Mouse (Mus musculus) adrenal gland, postnatal 36 days (tissue): Measurements from ENCODE around the gene Gng8. TPM values are rescaled to one million over a fixed set of nuclear protein-coding genes. Genes with fewer than 3 reads are reported as not detected.

Experiments used
- DNase-seq, 2 experiments: peaks; one replicate each; pipeline ENCODE4 v3.0.0; 2021; ENCODE audit warnings: mixed read lengths in 1 of 2
- long read RNA-seq, 2 experiments: library from polyadenylated mRNA; stranded (forward); transcript quantifications; one replicate each; pipeline ENCODE4 v2.0.0; 2021; ENCODE audit warnings: borderline sequencing depth in 2 of 2
- total RNA-seq, 2 experiments: library from RNA; stranded (reverse); gene quantifications; 2 replicates each; pipeline ENCODE4 v1.2.3; 2021

The Gng8 gene
- under 1 TPM in 1 of 2 experiments, not detected in 1; 0.89 TPM for total RNA-seq
- long read RNA-seq, experiment 1 = 0 reads
- long read RNA-seq, experiment 2 = 0 reads

DNA sequence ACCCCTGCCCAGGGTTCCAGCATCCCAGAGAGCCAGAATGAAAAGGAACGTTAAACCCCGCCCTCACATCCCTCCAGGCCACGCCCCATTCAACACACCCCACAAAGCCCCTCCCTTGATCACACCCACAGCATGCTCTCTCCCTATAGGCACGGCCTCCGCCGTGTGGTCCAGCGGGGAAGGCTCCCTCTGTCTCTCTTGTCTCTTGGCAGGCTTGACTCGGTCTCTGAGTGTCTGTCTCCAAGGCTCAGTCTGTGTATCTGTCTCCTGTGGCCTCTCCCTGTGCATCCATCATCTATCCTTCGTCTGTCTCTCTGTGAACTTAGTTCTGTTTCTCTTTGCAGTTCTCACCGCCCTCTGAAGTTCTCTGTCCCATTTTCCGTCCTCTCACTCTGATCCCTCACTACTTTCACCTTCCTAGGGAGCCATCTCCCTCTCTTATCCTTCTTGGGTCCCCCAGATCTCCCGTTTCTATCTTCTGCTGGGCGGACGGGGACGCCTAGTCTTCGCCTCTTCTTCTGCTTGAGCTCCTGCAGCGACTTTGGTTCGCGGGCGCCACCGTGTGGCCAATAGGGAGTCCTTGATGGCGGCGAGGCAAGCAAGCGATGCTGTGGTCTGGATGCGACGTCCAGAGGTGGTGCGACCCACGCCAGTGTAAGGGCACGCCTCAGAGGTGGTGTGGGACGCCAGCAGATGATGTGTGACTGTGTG is at the start of gene Gng8:
Gene Gng8, plus strand, starts transcription at position 146 of the 711 bp plus-strand sequence.
- peak; percentile 88 to 90 for DNase-seq

DNA sequence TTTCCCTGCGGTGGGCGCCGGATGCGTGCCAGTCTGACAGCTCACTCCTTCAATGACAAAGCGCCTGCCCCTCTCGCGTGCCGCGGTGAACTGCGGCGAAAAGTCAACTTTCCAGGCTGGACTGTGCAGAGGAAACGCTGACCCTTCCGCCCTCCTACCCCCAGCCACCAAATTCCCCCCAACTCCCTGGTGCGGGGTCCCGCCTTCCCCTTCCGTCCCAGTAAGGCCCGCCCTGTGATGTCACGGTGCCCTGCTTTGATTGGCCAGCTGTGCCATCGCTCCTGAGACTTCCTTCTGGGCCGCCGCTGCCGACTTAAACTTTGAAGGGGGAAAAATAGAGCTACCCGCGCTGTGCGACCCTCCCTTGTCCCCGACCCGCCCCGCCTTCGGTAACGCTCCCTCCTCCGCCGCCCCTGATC is 48.9 kb upstream of the Gng8 start, which contains the start of gene Prkd2:
Gene Prkd2, plus strand, starts transcription at position 258 of the 419 bp plus-strand sequence.
- peak; percentile 93 to 95 for DNase-seq

DNA sequence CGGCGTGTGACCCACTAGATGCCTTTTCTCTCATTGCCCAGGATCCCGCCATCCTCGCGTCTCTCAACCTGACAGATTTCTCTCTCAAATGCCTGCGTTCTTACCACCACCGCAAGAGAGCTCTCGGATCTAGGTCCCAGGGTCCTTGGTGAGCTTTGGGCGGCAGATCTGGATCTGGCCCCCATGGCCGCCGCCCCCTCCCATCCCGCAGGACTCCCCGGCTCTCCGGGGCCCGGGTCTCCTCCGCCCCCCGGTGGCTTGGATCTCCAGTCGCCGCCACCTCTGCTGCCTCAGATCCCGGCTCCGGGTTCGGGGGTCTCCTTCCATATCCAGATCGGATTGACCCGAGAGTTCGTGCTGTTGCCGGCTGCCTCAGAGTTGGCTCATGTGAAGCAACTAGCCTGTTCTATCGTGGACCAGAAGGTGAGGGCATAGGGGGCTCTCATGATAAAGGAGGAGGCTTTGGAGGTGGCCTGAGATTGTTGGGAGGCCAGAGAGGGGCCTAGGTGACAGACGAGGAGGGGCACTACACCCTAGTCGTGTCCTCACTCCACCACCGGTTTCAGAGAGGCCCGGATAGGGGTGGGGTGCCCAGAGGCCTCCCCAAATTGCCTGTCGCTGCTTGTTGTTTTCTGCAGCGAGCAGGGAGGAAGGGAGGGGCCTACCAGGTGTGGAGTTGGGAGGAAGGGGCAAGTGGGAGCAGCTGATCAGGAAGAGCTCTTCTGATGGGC is 48.0 kb upstream of the Gng8 start:
- DNase-seq = peak; percentile 36 to 43

DNA sequence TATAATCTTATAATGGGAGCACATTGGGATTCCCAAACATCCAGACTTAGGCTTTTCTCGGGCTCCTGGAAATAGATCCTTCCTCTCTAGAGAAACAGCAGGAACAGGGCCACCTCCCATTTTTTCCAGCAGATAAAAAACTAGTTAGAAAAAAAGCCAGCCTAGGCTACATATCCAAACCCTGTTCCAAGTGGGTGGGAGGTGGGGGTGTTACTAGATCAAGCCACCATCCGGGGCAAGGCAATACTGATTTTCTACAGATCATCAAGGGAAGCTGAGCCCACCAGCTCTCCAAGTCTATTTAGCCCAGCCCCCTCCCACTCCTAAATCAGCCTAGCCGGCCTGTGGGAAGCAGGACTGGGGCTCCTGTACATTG is 46.9 kb upstream of the Gng8 start:
- DNase-seq = no peak

DNA sequence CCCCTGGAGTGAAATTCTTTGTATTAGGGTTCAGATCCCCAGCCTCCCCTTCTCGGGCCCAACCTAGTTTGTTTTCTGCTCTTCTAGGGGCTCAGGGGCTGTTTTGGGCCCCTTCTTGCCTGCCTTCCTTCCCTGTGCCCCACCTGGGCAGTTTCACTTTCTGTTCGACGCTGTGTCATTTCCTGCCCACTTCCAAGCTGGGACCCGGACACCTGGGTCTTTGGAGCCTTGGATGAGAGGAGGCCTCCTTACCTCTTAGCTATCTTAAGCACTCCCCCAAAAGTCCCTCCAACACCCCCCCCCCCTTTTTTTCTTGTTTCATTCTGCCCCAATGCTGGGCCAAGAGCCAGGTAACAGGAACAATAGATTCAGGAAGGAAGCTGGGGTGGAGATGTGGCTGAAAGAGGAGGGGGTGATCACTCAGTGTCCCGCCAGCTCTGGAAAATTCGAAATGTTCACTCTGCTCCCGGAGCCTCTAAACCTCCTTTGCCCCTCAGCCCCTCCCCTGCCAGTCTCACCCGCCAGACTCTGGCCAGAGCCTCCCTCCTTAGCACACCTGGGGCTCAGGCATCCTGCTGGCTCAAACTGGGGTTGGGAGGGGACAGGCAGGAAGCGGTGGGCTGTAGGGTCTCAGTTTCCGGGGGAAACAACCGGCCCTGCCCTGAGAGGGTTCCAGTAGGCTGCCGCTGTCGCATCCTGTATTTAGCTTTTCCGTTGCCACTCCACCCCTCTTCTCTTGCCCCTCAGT is 46.3 kb upstream of the Gng8 start:
- peak; percentile 31 to 40 for DNase-seq

DNA sequence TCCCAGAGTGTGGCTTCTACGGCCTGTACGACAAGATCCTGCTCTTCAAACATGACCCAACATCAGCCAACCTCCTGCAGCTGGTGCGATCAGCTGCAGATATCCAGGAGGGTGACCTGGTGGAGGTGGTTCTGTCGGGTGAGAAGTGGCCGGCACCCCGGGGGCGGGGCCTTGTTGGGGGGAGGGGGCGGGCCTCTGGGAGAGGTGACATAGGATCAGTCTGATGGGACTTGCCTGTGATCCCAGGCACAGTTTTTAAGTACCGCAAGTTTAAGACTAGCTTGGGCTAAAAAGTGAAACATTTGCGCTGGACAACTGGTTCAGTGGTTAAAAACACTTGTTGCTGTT is 45.8 kb upstream of the Gng8 start:
- no peak for DNase-seq

DNA sequence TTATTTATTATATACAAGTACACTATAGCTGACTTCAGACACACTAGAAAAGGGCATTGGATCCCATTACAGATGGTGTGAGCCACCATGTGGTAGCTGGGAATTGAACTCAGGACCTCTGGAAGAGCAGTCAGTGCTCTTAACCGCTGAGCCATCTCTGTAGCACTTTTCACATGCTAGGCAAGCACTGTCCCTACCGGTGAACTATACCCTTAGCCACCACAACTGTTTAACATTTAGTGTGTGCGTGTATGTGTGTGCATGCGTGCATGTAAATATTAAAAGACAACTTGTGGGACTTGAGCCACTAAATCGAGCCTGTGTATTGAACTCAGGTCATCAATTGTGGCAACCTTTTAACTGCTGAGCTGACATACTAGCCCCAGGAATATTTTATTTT is 44.8 kb upstream of the Gng8 start:
- DNase-seq = no peak

DNA sequence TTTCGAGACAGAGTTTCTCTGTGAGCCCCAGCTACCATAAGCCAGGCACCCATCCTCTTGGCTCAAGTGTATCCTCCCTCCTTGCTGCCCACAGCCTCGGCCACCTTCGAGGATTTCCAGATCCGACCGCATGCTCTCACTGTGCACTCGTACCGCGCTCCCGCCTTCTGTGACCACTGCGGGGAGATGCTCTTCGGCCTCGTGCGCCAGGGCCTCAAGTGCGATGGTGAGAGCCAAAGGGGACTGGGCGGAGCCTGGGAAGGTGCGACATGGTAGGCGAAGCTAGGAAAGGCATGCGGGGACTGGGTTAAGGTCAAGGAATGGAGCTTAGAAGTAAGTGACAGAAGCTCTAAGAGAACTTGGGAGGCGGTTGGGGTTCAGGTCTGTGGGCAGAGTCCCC is 44.1 kb upstream of the Gng8 start:
- no peak for DNase-seq

DNA sequence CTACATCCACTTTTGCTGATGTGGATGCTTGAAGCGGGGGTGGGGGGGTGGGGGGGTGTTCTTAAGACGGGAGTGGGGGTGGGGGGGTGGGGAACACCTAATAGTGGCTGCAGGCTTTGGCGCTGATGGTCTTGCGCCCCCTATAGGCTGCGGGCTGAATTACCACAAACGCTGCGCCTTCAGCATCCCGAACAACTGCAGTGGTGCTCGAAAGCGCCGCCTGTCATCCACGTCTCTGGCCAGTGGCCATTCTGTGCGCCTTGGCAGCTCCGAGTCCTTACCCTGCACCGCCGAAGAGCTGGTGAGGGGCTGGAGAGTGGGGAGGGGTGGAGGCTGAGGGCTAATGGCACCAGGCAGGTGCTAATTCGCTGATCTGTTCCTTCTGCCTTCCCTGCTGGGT is 43.0 kb upstream of the Gng8 start:
- peak; percentile 41 to 71 for DNase-seq

DNA sequence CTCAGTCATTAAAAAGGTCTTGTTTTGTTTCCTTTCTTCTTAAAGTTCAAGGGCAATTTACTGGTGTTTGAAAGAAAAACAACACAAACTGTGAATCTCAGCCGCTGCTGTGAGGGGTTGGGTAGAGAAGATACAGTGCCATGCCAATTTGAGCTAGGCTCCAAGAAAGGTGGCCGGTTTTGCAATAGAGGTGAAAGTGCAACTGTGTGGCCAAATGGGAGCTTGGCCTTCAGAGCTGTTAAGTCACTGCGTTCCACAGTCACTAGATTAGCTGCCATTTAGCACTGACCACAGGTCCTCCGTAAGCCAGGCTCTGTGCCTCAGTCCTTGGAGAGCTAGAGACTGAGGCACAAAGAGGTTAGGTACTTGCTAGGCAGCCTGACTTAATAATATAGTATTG is 40.0 kb upstream of the Gng8 start:
- DNase-seq = peak; percentile 31

DNA sequence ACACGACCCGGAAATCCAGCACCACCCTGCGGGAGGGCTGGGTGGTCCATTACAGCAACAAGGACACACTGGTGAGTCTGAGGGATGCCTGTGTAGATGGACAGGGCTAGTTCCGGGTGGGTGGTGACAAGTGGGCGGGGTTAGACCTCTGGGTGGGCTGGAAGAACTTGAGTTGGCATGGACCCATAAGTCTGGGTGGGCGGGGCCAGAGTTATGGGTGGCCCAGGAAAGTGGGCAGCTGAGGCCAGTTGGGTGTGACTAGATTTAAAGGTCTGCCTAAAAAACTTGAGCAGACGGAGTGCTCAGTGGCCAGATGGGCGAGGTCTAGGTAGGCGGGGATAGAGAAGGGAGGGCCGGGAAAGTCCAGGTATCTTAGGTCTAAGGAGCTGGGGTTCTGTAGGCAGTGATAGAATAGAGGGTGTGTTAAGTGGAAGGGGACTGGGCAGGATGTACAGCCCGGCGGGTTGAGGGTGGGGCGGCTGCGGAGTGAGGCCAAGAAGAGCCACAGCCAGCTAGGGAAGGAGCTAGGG is 38.2 kb upstream of the Gng8 start:
- peak in 1 of 2 experiments; percentile 31 for DNase-seq

DNA sequence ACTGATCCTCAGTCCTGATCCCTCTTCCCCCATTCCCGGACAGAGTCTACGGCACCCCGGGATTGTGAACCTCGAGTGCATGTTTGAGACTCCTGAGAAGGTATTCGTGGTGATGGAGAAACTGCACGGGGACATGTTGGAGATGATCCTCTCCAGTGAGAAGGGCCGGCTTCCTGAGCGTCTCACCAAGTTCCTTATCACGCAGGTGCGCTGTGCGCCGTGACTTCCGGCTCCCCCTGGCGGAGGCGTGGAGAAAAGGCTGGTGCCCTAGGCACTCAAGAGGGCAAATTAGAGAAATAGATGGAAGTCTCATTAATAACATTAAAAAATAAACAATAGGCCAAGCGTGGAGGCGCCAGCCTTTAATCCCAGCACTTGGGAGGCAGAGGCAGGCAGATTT is 33.2 kb upstream of the Gng8 start:
- peak; percentile 40 to 69 for DNase-seq

DNA sequence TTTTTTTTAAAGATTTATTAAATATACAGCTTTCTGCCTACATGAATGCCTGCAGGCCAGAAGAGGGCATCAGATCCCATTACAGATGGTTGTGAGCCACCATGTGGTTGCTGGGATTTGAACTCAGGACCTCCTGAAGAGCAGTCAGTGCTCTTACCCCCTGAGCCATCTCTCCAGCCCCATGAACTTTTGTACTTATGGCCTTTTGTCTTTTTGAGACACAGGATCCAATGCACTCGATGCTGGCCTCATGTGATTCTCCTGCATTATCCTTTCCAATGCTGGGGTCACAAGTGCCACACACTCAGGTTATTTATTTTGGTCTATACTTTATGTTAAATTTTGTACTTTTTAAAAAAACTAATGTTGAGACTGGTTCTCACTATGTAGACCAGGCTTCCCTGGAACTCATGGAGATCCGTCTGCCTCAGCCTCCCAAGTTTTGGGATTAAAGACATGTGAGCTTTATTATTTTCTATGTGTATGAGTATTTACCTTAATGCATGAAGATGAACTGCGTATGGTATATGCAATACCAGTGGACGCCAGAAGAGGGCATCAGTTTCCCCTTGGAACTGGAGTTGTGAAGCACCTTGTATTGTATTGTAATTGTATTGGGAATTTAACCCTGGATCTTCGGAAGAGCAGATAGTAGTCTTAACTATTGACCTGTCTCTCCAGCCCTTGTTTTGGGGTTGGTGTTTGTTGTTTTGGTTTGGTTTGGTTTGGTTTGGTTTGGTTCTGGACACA is 31.5 kb upstream of the Gng8 start:
- DNase-seq = peak; percentile 43 to 45

DNA sequence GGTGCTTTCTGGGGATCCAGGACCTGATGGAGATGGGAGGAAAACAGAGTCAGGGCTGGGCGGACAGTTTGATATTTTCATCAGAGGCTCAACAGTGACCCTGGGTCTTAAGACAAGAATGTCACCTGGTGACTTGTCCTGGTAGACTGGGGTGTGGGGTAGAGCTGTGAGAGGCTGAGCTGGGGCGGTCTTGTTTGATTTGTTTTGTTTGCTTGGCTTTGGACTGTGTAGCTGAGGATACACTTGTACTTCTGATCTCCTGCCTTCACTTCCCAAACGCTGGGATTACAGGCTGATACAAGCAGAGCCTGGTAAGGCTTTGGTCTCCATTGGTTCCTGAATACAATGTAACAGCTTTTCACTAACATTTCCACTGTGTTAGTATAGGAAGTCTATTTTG is 24.1 kb upstream of the Gng8 start:
- DNase-seq = no peak

DNA sequence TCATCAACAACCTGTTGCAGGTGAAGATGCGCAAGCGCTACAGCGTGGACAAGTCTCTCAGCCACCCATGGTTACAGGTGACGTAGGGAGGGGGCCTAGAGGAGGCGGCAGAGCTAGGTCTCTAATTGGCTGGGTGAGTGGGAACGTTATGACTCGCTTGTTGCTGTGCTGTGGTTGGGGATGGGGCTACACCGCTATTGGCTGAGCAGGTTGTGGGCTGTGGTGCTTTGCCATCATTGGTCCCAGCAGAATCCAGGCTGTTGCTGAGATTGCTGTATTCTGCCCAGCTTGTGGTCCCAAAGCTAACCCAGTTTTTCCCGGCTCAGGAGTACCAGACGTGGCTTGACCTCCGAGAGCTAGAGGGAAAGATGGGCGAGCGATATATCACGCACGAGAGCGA is 22.1 kb upstream of the Gng8 start:
- peak; percentile 45 to 66 for DNase-seq

DNA sequence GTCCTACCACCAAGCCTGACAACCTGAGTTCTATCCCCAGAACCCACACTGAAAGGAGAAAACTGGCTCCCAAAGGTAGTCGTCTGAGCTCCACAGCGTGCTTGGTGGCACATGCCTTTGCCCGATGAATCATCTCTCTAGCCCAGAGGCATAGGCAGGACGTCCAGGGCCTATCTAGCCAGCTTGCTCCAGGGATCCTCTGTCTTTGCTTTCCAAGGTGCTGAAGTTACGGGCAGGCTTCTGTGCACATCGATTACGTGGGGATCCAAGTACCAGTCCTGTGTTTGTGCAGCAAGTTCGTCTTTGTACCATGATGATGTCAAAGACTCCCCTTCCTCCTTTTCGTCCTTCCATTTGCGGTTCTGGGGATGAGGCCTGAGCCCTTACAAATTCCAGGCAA is 20.0 kb upstream of the Gng8 start:
- no peak for DNase-seq

DNA sequence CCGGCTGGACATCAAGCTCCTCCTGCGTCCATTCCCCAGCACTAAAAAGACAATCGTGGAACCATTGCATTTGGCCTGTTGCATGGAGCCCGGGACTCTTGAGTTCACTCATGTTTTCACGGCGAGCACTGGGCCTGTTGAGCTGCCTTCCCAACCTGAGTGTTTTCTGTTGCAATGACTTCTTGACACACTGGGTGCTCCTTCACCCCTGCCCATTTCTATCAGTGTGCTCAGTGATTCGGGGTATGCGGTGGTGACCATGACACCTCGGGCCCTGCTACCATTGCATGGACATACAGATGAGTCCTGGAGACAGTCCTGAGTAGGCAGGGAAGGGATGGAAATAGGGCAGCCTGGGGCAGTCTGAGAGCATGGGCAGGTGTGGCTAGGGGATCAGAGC is 19.1 kb upstream of the Gng8 start:
- DNase-seq = no peak

DNA sequence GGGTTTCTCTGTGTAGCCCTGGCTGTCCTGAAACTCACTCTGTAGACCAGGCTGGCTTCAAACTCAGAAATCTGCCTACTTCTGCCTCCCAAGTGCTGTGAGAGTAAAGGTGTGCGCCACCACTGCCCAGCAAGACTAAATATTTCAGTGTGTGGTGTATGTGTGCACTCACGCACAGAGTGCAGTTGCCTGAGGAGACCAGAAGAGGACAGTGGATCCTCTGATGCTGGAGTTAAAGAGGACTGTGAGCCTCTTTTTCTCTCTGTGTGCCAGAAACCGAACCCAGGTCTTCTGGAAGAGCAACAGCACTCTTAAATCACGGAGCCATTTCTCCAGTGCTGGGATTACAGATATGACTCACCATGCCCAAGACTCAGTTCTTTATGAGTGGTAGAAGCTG is 18.2 kb upstream of the Gng8 start:
- DNase-seq = no peak

DNA sequence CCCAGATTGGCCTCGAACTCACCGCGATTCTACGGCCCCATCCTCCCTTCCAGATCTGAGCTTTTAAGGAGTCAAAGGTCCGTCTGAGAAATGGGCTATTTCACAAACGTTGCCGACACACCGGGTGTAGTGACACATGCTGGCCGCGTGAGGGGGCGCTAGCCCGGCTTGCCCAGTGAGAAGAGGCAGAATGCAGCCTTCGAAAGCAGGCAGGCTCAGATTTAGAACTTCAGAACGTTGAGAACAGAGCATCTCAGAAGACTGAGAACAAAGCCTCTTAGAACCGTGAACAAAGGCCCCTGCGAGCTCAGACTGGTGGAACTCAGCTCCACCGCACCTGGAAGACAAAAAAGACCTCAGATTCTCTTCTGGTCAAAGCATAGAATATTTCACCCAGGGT is 17.4 kb upstream of the Gng8 start:
- peak; percentile 82 to 90 for DNase-seq

DNA sequence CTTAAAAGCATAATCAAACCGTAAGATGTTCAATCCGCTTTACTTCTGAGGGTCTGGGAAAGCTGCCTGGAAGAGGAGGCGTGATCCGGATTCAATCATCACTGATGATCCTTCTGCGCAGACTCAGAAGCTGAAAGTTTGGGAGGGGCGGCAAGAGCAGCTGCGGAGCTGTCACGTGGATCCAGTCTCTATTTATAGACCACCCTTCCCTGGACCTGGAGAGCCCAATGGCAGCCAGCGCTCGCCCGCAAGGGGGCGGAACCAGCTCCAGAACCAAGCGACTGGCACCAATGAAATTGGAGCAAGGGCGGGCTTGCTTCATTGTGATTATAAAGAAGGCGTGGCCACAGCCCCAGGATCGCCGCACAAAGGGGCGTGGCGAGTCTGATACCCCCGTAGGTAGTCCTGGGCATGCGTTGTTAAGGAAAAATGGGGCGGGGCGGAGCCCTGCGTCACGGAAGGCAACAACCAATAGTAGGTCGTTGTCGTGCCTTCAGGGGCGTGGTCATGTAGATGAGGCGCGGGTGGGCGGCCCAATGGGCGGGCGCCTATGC is 16.8 kb upstream of the Gng8 start:
- peak; percentile 99 for DNase-seq

DNA sequence AGATGAGACGGTGACA is 16.5 kb upstream of the Gng8 start, which contains the start of gene Dact3:
Gene Dact3, plus strand, starts transcription at position 8 of the 16 bp plus-strand sequence.
- no peak for DNase-seq

DNA sequence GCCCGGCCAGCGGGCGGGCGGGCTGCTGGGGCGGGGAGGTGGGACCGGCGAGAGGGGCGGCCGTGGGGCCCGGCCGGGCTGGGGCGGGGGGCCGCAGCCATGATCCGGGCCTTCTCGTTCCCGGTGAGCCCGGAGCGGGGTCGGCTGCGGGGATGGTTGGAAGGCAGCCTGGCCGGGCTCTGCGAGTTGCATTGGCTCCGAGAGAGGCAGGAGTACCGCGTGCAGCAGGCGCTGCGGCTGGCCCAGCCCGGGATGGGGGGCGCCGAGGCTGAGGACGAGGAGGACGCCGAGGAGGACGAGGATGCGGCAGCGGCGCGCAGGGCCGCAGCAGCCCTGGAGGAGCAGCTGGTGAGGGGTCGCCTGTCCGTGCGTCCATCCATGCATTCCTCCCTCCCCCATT is 16.3 kb upstream of the Gng8 start:
- DNase-seq = no peak
